Mouse (Mus musculus) 3134 (cell line): ENCODE data around the gene Dbndd2.

Source experiments
- DNase-seq: peaks from one replicate; pipeline ENCODE4 v3.0.0-alpha.2; 2011; ENCODE audit warnings: low spot score; ENCODE audit not compliant: insufficient read length; ENCODE audit errors: extremely low read depth

Gene Dbndd2

GRCm38 (mm10) chr2:164497691-164498268 is 11.9 kb downstream of the Dbndd2 start:
- no peak for DNase-seq

- DNase-seq: no peak
Measured at GRCm38 (mm10) chr2:164499317-164499716, 13.4 kb downstream of the Dbndd2 start.

- DNase-seq: no peak
Measured at GRCm38 (mm10) chr2:164500511-164500910, 14.6 kb downstream of the Dbndd2 start.

- no peak for DNase-seq
Measured at GRCm38 (mm10) chr2:164504919-164505318, 19.0 kb downstream of the Dbndd2 start.

GRCm38 (mm10) chr2:164505619-164506347 is 19.9 kb downstream of the Dbndd2 start:
- DNase-seq: no peak

- DNase-seq: no peak
Measured at GRCm38 (mm10) chr2:164507811-164508210, 21.9 kb downstream of the Dbndd2 start.

- DNase-seq: no peak
Measured at GRCm38 (mm10) chr2:164510621-164511190, 24.8 kb downstream of the Dbndd2 start.

GRCm38 (mm10) chr2:164512121-164512909 is 26.4 kb downstream of the Dbndd2 start:
- DNase-seq: no peak

- peak; percentile 76 for DNase-seq
Measured at GRCm38 (mm10) chr2:164513389-164513788, 27.5 kb downstream of the Dbndd2 start.

GRCm38 (mm10) chr2:164514916-164515315 is 29.0 kb downstream of the Dbndd2 start:
- DNase-seq: no peak

- DNase-seq: no peak
Measured at GRCm38 (mm10) chr2:164515897-164516296, 30.0 kb downstream of the Dbndd2 start.

- no peak for DNase-seq
Measured at GRCm38 (mm10) chr2:164516592-164516991, 30.7 kb downstream of the Dbndd2 start.

- DNase-seq: peak; percentile 61
Measured at GRCm38 (mm10) chr2:164517485-164518221, 31.7 kb downstream of the Dbndd2 start.

GRCm38 (mm10) chr2:164518266-164519170 is 32.6 kb downstream of the Dbndd2 start:
- no peak for DNase-seq

- no peak for DNase-seq
Measured at GRCm38 (mm10) chr2:164519171-164519526, 33.2 kb downstream of the Dbndd2 start.

GRCm38 (mm10) chr2:164520782-164521181 is 34.9 kb downstream of the Dbndd2 start:
- DNase-seq: peak; percentile 67

- DNase-seq: peak; percentile 87
Measured at GRCm38 (mm10) chr2:164521841-164522240, 35.9 kb downstream of the Dbndd2 start.

- peak; percentile 63 for DNase-seq
Measured at GRCm38 (mm10) chr2:164522280-164522679, 36.4 kb downstream of the Dbndd2 start.

GRCm38 (mm10) chr2:164523301-164523773 is 37.4 kb downstream of the Dbndd2 start:
- no peak for DNase-seq
